Mouse (Mus musculus): ENCODE measurements around the gene Kbtbd2.

Kbtbd2 gene

GRCm38 (mm10) chr6:56797311-56798151 lies at the start of gene Kbtbd2:
Gene Kbtbd2 (minus strand): TSS chr6:56797813.
- peak; percentile 97 for DNase-seq (ENCODE audit: low spot score)

- DNase-seq (ENCODE audit: low spot score): no peak
These were observed 46.8 kb upstream of the Kbtbd2 start for GRCm38 (mm10) chr6:56844365-56844764.

- no peak for DNase-seq (ENCODE audit: low spot score)
These were observed 45.6 kb upstream of the Kbtbd2 start for GRCm38 (mm10) chr6:56843229-56843628.

DNA sequence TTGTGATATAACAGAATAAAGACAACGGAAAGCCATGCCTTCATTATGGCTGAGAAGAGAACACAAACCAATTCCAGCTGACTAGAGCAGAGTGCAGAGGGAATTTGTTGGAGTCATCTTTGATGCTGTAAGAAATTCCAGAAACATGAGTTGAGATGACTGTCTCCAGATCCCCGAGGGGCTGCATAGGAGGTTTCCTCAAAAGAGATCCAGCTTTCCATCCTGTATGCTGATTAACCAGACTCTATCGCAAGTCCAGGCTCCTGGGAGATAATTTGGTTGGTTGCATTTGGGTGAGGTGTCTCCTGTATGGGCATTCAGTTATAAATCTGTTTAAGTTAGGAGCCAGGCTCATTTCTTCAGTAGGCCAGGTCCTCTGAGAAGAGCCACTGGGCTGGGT lies 40.0 kb upstream of the Kbtbd2 start:
- DNase-seq (ENCODE audit: low spot score): no peak

DNA sequence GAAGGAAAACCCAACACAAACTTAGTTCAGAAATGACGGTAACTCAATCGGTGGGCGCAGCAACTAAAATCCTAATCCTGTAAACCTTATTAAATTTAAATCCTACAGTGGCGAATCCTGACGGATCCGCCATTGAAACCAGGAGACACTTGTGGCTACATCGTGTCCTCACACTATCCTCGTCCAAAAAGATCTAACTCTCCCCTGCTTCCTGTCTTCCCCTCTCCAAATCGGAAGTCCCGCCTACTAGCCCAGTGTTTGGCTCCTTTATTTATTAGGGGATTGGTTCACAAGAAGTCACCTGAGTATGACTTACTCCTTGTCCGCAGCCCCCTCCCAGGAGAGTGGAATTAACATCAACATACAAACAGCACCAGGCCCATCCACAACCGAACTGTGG lies 39.6 kb upstream of the Kbtbd2 start:
- no peak for DNase-seq (ENCODE audit: low spot score)

GRCm38 (mm10) chr6:56835532-56835931 lies 37.9 kb upstream of the Kbtbd2 start:
- DNase-seq (ENCODE audit: low spot score): no peak

DNA sequence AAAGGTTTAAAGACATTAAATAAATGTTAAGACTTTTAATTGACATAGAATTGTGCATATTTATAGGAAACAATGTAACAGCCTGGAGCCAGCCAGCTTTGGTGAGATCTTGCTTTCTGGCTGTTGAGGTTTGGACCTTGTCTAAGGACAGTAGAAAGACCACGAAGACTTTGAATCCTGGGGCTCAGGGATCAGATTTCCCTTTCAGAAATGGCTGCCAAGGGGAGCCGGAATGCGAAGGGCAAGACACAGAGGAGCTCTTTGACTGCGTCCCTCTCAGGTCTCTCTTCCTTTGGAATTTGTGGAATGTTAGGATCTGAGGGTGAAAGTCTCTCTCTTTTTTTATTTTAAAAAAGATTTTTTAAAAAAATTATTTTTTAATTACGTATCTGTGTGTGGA lies 37.2 kb upstream of the Kbtbd2 start:
- DNase-seq (ENCODE audit: low spot score): no peak

- peak; percentile 68 for DNase-seq (ENCODE audit: low spot score)
These were observed 35.2 kb upstream of the Kbtbd2 start for GRCm38 (mm10) chr6:56832830-56833229.

DNA sequence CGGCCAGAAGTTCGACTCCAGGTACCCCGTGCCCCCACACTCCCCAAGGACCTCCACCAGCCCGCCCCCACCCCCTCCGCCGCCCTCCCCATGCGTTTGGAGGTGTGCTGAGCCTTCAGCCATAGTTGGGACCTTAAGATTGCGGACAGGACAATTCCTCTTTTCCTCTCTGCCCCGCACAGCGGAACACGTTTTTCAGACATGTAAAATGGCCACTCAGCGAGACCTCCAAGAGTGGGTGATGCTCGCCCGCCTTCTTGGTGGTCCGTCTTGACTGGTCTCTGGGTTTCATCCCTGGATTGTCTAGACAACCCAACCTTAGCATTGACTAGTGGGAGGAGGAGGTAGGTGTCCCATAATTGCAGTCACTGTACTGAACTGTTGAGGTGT lies 34.8 kb upstream of the Kbtbd2 start:
- peak; percentile 50 for DNase-seq (ENCODE audit: low spot score)

DNA sequence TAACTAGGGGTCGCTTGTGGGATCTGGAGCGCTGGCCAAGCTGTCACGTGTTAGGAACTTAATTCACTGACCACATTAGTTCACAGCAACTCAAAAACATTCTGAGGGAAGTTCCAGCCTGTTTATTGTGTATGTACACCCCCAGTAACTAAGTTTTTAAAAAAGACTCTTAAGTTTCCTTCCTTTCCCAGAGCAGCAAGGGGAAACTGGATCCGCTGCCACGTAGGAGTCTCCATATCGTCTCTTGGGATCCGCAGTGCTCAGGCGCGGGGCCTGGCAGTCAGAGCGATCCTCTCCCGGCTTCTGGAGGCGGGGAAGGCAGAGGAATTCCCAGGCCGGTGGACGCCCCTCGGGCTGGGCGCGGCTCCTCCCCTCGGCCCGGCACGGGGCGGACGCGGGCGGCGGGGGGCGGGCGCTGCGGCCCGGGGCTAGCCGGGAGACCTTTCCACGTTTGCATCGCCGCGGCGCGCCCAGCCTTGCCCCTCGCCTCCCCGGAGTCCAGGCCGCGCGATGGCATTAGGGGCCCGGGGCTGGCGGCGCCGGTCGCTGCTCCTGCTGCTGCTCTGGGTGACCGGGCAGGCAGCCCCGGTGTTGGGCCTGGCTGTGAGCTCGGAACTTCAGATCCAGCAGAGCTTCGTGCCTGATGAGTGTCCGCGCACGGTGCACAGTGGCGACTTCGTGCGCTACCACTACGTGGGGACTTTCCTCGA lies 34.2 kb upstream of the Kbtbd2 start, which contains the start of gene Fkbp9:
Gene Fkbp9 (plus strand): TSS at position 363 of the 710 bp plus-strand sequence.
- DNase-seq (ENCODE audit: low spot score): peak; percentile 91

- DNase-seq (ENCODE audit: low spot score): no peak
These were observed 28.0 kb upstream of the Kbtbd2 start for GRCm38 (mm10) chr6:56825657-56826056.

DNA sequence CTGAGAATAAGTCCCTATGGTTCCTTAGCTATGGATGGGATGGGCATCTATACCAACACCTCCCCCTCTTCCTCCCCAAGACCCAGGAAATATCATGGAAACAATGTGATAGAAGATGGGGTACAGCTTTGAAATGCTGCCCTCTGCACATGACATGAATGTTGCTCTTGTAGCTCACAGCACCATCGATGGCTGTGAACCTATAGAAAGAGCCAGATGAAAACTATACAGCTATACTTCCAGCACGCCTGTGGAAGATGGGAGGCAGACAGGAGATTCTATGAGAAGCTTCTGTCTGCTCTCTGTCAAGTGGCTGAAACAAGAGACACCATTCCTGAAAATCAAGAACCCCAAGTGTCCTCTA lies 21.5 kb upstream of the Kbtbd2 start:
- DNase-seq (ENCODE audit: low spot score): no peak

DNA sequence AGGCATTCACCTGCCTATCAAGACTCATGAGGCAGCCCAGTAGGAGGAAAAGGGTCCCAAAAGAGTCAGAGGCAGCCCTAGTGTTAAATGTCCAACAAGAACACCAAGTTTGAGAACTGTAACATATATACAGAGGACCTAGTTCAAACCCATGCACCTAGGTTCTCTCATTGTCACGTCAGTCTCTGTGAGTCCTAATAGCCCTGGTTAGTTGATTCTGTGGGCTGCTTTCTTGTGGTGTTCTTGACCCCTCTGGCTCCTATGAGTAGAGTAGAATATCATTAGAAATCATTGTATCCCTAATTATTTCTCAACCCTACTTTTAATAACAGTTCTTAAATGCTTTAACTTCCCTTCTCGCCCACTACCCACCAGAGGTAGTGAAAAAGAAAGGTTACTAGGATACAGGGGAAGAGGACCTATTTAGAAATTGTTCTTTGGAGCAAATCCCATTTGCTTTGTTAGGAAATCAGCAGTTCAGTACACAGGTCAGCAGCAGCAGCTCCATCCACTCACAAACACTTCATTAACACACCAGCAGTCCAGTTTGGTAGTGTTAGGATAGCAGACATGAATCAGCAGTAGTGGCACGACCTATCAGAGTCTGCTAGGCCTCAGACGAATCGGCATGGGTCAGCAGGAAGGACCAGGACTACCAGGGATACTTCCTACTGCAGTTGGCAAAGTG lies 21.0 kb upstream of the Kbtbd2 start:
- DNase-seq (ENCODE audit: low spot score): peak; percentile 81

DNA sequence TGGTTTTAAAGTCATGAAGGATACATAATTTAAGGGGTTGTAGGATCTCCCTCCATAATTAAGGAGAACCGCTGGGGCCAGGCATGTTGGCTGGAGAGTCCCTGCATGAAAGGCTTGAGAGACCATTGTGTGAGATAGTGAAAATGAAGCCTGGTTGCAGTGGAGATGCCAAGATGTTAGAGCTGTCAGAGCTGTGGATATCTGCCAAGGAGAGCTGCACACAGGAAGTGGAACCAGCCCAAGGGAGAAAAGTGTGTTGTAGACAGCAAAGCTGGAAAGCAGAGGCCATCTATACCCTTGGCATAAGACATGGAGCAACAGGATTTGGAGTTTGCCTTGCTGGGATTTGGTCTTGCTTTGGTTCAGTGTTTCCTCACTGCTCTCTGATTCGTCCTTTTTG lies 15.7 kb upstream of the Kbtbd2 start:
- peak; percentile 86 for DNase-seq (ENCODE audit: low spot score)

DNA sequence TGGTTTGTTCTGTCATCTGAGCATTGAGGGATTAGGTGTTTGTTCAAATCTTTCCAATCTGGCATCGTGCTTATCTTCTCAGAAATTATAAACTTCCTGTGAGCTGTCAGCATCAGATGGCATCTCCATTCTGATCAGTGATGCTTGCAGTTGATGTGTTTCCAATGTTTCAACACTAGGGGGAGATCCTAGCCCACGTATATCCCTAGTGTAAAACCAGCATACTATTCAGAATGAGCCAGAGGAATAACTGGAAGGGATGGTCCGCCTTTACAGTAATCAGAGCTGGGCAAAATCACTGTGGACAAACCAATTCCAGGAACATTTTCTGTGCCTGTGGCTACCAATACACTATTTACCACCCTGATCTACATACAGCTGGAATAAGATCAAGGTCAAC lies 11.0 kb upstream of the Kbtbd2 start:
- DNase-seq (ENCODE audit: low spot score): peak; percentile 86

DNA sequence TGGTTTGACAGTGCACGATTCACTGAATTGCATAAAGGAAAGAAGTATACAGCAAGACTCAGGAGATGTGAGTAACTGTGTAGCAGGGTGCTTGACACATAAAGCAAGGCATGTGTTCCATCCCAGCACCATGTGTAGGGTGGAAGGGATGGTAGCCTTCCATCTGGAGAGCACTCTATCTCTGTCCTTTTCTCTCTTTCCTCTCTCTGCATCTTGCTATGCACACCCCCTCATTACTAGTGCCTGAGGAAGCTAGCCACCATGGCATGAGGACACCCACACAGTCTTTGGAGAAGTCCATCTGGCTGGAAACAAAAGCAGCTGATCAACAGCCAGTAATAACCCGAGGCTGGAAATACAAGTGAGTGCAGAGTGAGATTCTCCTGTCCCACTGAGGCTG lies 8.6 kb upstream of the Kbtbd2 start:
- no peak for DNase-seq (ENCODE audit: low spot score)

- peak; percentile 69 for DNase-seq (ENCODE audit: low spot score)
These were observed 7.4 kb upstream of the Kbtbd2 start for GRCm38 (mm10) chr6:56805026-56805425.

GRCm38 (mm10) chr6:56798152-56798465 lies 496 bp upstream of the Kbtbd2 start:
- peak; percentile 69 for DNase-seq (ENCODE audit: low spot score)

DNA sequence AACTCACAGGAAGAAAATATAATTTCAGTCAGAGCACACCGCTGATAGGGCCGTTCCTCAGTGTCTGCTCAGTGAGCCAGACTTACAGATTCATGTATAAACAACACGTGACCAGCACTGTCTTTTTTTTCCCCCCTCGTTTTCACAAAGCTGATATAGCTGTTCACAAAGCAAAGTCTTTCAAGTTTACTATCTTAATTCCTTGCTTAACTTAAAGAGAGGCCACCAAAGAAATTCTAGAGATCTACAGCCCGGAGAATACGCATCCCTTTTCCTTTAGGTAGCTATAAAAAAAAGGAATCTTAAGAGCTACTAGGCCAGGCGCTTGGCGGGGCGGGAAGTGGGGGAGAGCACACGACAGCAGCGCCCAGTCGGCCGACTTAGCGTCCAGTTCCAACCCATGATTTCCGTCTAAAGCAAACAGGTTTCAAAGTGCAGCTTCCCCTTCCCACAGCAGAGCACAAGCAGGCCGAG lies 908 bp downstream of the Kbtbd2 start:
- peak; percentile 69 for DNase-seq (ENCODE audit: low spot score)

DNA sequence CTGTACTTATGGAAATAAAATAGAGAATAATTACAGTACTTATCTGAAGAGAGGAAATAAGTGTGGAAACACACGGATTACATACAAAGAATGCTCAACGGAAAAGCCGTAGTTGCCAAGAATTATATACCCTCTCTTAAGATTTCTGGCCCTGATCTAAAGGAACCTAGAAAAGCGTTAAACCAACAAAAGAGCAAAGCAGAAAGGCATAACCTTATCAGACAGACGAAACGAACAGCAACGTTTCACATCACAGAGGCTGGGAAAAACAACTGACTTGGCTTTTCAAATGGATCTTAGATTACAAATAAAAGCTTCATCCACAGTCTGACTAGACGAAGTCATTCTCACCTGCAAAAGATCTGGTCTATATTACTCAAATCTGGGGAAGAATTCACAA lies 1.4 kb downstream of the Kbtbd2 start:
- peak; percentile 39 for DNase-seq (ENCODE audit: low spot score)

DNA sequence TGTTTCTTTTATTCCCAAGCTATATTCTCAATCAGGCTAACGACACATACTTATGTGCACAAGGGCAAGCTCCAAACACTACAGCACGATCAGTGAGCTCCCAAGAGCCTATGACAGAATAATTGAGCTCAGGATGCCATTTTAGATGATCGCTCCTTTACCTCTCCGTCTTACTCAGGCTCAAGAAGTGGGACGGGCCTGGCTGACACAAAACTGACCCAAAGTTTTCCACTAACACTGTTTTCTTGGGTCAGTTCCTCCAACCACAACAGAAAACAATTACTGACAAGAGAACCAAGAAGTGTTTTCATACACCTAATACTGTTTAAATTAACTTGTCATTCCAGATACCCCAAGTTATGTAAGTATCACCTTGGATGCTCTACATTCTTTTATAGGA lies 2.8 kb downstream of the Kbtbd2 start:
- no peak for DNase-seq (ENCODE audit: low spot score)

GRCm38 (mm10) chr6:56789336-56789735 lies 8.3 kb downstream of the Kbtbd2 start:
- no peak for DNase-seq (ENCODE audit: low spot score)

- DNase-seq (ENCODE audit: low spot score): no peak
These were observed 9.9 kb downstream of the Kbtbd2 start for GRCm38 (mm10) chr6:56787668-56788067.

Measured in adipocyte (in vitro differentiated cells).